8 mouse cellular contexts compared by ENCODE assay signal in genomic region chr11:62649803-62650202, GRCm38 (mm10). TPM values are rescaled to one million over a fixed set of nuclear protein-coding genes. Genes with fewer than 3 reads are reported as not detected.
A peak's percentile ranks its signal among the peaks of the same experiment; 100 is the strongest.
DNase-seq lines count a peak whose midpoint lies in the region; ATAC-seq and TF ChIP-seq lines count a peak whose summit lies in the region.
"Not testable (repeated sequence)": the region's sequence is repeated elsewhere in the genome, so short reads cannot be mapped to it uniquely, and the experiment has no call there.

No protein-coding gene starts in this region.

- in situ Hi-C loops in CH12.LX (cut with MboI; ENCODE audit: low pct_ligation_motif_present, low pct_unique_long_range_greater_than_20kb, low sequenced_read_pairs): loop anchor here (5.0 kb wide), 1 partner anchor 38 kb away; no protein-coding TSS in a partner anchor

- not testable (repeated sequence) for TF ChIP-seq CTCF in CH12.LX (conservative IDR thresholded peaks at IDR 0.05 in 1 of 2, IDR thresholded peaks at IDR 0.05 in 1 of 2; ENCODE audit: low read depth in 2 of 2, low read length in 2 of 2)

- peak overlapping the region in 2 of 3 experiments; percentile 71 to 74 for H3K4me3 ChIP-seq in CH12.LX (replicated peaks in 1 of 3; ENCODE audit: low read depth in 2 of 3, low read length in 2 of 3, poor library complexity in 1 of 3)
- peak overlapping the region; percentile 86; the same call in 1 of the 2 replicates for H3K4me3 ChIP-seq in forebrain, embryonic 10.5 days
- H3K4me3 ChIP-seq in heart, embryonic 13.5 days: peak overlapping the region; percentile 89
- H3K4me3 ChIP-seq in hindbrain, embryonic 15.5 days; limb, embryonic 15.5 days; lung, embryonic 15.5 days; neural tube, embryonic 12.5 days: not testable (repeated sequence)
- peak overlapping the region; percentile 83; the same call in 1 of the 2 replicates for H3K4me3 ChIP-seq in kidney, embryonic 15.5 days (replicated peaks)

- TF ChIP-seq RAD21 in CH12.LX (IDR thresholded peaks at IDR 0.05; ENCODE audit: low read depth, low read length): not testable (repeated sequence)

- not testable (repeated sequence) for ATAC-seq in heart, embryonic 13.5 days (ENCODE audit: extremely low read depth, insufficient number of reproducible peaks, low FRiP score, low TSS enrichment); hindbrain, embryonic 15.5 days (ENCODE audit: low FRiP score, low read depth); kidney, embryonic 15.5 days (replicated peaks; ENCODE audit: low FRiP score); limb, embryonic 15.5 days (ENCODE audit: insufficient number of reproducible peaks, low FRiP score, low TSS enrichment, low read depth); lung, embryonic 15.5 days (ENCODE audit: borderline replicate concordance, extremely low read depth, low FRiP score, low TSS enrichment); neural tube, embryonic 12.5 days (ENCODE audit: low FRiP score, low read depth)

- DNase-seq in CH12.LX (ENCODE audit: extremely low read depth); forebrain, embryonic 10.5 days (ENCODE audit: extremely low spot score, low spot score): not testable (repeated sequence)

- H3K9ac ChIP-seq in CH12.LX (ENCODE audit: insufficient read depth, low read depth); hindbrain, embryonic 15.5 days; kidney, embryonic 15.5 days; limb, embryonic 15.5 days; neural tube, embryonic 12.5 days: not testable (repeated sequence)
- peak overlapping the region; percentile 94 for H3K9ac ChIP-seq in heart, embryonic 13.5 days
- peak overlapping the region; percentile 66; the same call in 1 of the 2 replicates for H3K9ac ChIP-seq in lung, embryonic 15.5 days

- H3K79me2 ChIP-seq in CH12.LX (replicated peaks; ENCODE audit: control insufficient read depth, extremely low read depth, insufficient read depth, poor library complexity, severe bottlenecking): peaks cover 22% of the 10 kb centered on the region

- H3K36me3 ChIP-seq in CH12.LX (replicated peaks in 1 of 2; ENCODE audit: control insufficient read depth in 1 of 2, insufficient read depth in 1 of 2, low read length in 1 of 2): peaks cover 24 to 43% of the 10 kb centered on the region in 2 experiments
- peaks cover 44% of the 10 kb centered on the region for H3K36me3 ChIP-seq in forebrain, embryonic 10.5 days (replicated peaks)
- H3K36me3 ChIP-seq in heart, embryonic 13.5 days: peaks cover 29% of the 10 kb centered on the region
- not testable (repeated sequence) for H3K36me3 ChIP-seq in hindbrain, embryonic 15.5 days; limb, embryonic 15.5 days; lung, embryonic 15.5 days; neural tube, embryonic 12.5 days
- H3K36me3 ChIP-seq in kidney, embryonic 15.5 days: peaks cover 28% of the 10 kb centered on the region

- not testable (repeated sequence) for TF ChIP-seq EP300 in CH12.LX (IDR thresholded peaks at IDR 0.05; ENCODE audit: low read length)

- WGBS in forebrain, embryonic 10.5 days: 87% methylated on average over 4 of the region's 4 CpGs
- WGBS in heart, embryonic 13.5 days: 82% methylated on average over 4 of the region's 4 CpGs
- 84% methylated on average over 4 of the region's 4 CpGs for WGBS in hindbrain, embryonic 15.5 days
- WGBS in kidney, embryonic 15.5 days: 81% methylated on average over 4 of the region's 4 CpGs
- 74% methylated on average over 4 of the region's 4 CpGs for WGBS in limb, embryonic 15.5 days
- 71% methylated on average over 4 of the region's 4 CpGs for WGBS in lung, embryonic 15.5 days
- WGBS in neural tube, embryonic 12.5 days: 90% methylated on average over 4 of the region's 4 CpGs

- dilution Hi-C loops in CH12.LX (cut with MboI; ENCODE audit: extremely low pct_ligation_motif_present, extremely low pct_unique_long_range_greater_than_20kb, low sequenced_read_pairs): not testable (repeated sequence)

- peak overlapping the region; percentile 48; the same call in 1 of the 2 replicates for H3K4me2 ChIP-seq in CH12.LX (ENCODE audit: insufficient read depth, low read depth, poor library complexity, severe bottlenecking)
- H3K4me2 ChIP-seq in heart, embryonic 13.5 days: peak overlapping the region; percentile 91
- H3K4me2 ChIP-seq in hindbrain, embryonic 15.5 days: 0 out of 2 replicates have a peak overlapping the region, but pooled peaks have one; percentile 93
- H3K4me2 ChIP-seq in kidney, embryonic 15.5 days: peak overlapping the region; percentile 94
- peak overlapping the region; percentile 90; the same call in 1 of the 2 replicates for H3K4me2 ChIP-seq in limb, embryonic 15.5 days
- peak overlapping the region; percentile 89 for H3K4me2 ChIP-seq in lung, embryonic 15.5 days
- H3K4me2 ChIP-seq in neural tube, embryonic 12.5 days (replicated peaks): peak overlapping the region; percentile 96

- H3K27me3 ChIP-seq in CH12.LX (replicated peaks); forebrain, embryonic 10.5 days (ENCODE audit: poor library complexity, severe bottlenecking); heart, embryonic 13.5 days (replicated peaks); hindbrain, embryonic 15.5 days; kidney, embryonic 15.5 days; limb, embryonic 15.5 days; lung, embryonic 15.5 days; neural tube, embryonic 12.5 days (replicated peaks): not testable (repeated sequence)

- not testable (repeated sequence) for TF ChIP-seq POLR2A in CH12.LX (IDR thresholded peaks at IDR 0.05; ENCODE audit: low read depth, low read length)

- H3K4me1 ChIP-seq in CH12.LX (ENCODE audit: control insufficient read depth in 1 of 2, insufficient read depth in 2 of 2): peaks cover 25 to 76% of the 10 kb centered on the region in 2 experiments
- H3K4me1 ChIP-seq in forebrain, embryonic 10.5 days: peaks cover 54% of the 10 kb centered on the region
- H3K4me1 ChIP-seq in heart, embryonic 13.5 days: peaks cover 59% of the 10 kb centered on the region
- peaks cover 41% of the 10 kb centered on the region for H3K4me1 ChIP-seq in hindbrain, embryonic 15.5 days (replicated peaks)
- H3K4me1 ChIP-seq in kidney, embryonic 15.5 days: peaks cover 55% of the 10 kb centered on the region
- H3K4me1 ChIP-seq in limb, embryonic 15.5 days: peaks cover 42% of the 10 kb centered on the region
- H3K4me1 ChIP-seq in lung, embryonic 15.5 days: peaks cover 45% of the 10 kb centered on the region
- H3K4me1 ChIP-seq in neural tube, embryonic 12.5 days: peaks cover 38% of the 10 kb centered on the region

- not testable (repeated sequence) for H3K9me3 ChIP-seq in CH12.LX (replicated peaks; ENCODE audit: low read length); forebrain, embryonic 10.5 days; heart, embryonic 13.5 days; hindbrain, embryonic 15.5 days; kidney, embryonic 15.5 days (replicated peaks); limb, embryonic 15.5 days; lung, embryonic 15.5 days; neural tube, embryonic 12.5 days

- not testable (repeated sequence) for H3K27ac ChIP-seq in CH12.LX (ENCODE audit: insufficient read depth, low read depth); hindbrain, embryonic 15.5 days (replicated peaks); limb, embryonic 15.5 days; lung, embryonic 15.5 days; neural tube, embryonic 12.5 days
- peak overlapping the region; percentile 94; the same call in 1 of the 2 replicates for H3K27ac ChIP-seq in forebrain, embryonic 10.5 days
- H3K27ac ChIP-seq in heart, embryonic 13.5 days (replicated peaks): peak overlapping the region; percentile 94; the same call in 1 of the 2 replicates
- H3K27ac ChIP-seq in kidney, embryonic 15.5 days: 0 out of 2 replicates have a peak overlapping the region, but pooled peaks have one; percentile 93

RNA-seq across cellular contexts. Expression of gene Mmgt2, which starts 1.3 kb away (rescaled TPM):
- 47.9 and 60.7 TPM in 2 replicates for total RNA-seq in CH12.LX (2012; rRNA removed)
- 41.2 and 49.2 TPM in 2 replicates for total RNA-seq in CH12.LX (2014; rRNA removed)
- polyA plus RNA-seq in CH12.LX (2012; ENCODE audit: insufficient read length, low read depth): 61.4 and 65.9 TPM in 2 replicates
- polyA plus RNA-seq in forebrain, embryonic 10.5 days (2016; fragmentation: Nextera tagmentation; extraction: Ambion mirVana): 38.6 and 39.0 TPM in 2 replicates
- 42.8 and 53.9 TPM in 2 replicates for polyA plus RNA-seq in heart, embryonic 13.5 days (2015; fragmentation: Nextera tagmentation; extraction: Ambion mirVana)
- polyA plus RNA-seq in hindbrain, embryonic 15.5 days (2015; fragmentation: Nextera tagmentation; extraction: Ambion mirVana): 23.7 and 26.4 TPM in 2 replicates
- polyA plus RNA-seq in kidney, embryonic 15.5 days (2015; fragmentation: Nextera tagmentation; extraction: Ambion mirVana): 67.3 and 70.4 TPM in 2 replicates
- 57.0 and 61.9 TPM in 2 replicates for polyA plus RNA-seq in limb, embryonic 15.5 days (2015; fragmentation: Nextera tagmentation; extraction: Ambion mirVana)
- polyA plus RNA-seq in lung, embryonic 15.5 days (2015; fragmentation: Nextera tagmentation; extraction: Ambion mirVana): 40.9 and 42.1 TPM in 2 replicates
- 30.8 and 34.7 TPM in 2 replicates for polyA plus RNA-seq in neural tube, embryonic 12.5 days (2016; fragmentation: Nextera tagmentation; extraction: Ambion mirVana)

RNA-seq across cellular contexts. Expression of gene Lrrc75a, which starts 1.5 kb away (rescaled TPM):
- total RNA-seq in CH12.LX (2012; rRNA removed) (2.9 and 12.6 TPM in 2 replicates), CH12.LX (2014; rRNA removed) (1.3 and 1.6 TPM in 2 replicates)
- polyA plus RNA-seq in CH12.LX (2012; ENCODE audit: insufficient read length, low read depth): 1.8 and 2.7 TPM in 2 replicates
- polyA plus RNA-seq in forebrain, embryonic 10.5 days (2016; fragmentation: Nextera tagmentation; extraction: Ambion mirVana): 9.1 and 10.0 TPM in 2 replicates
- polyA plus RNA-seq in heart, embryonic 13.5 days (2015; fragmentation: Nextera tagmentation; extraction: Ambion mirVana): 14.3 and 17.0 TPM in 2 replicates
- 12.4 and 12.9 TPM in 2 replicates for polyA plus RNA-seq in hindbrain, embryonic 15.5 days (2015; fragmentation: Nextera tagmentation; extraction: Ambion mirVana)
- 14.3 and 15.7 TPM in 2 replicates for polyA plus RNA-seq in kidney, embryonic 15.5 days (2015; fragmentation: Nextera tagmentation; extraction: Ambion mirVana)
- polyA plus RNA-seq in limb, embryonic 15.5 days (2015; fragmentation: Nextera tagmentation; extraction: Ambion mirVana): 13.1 and 14.5 TPM in 2 replicates
- polyA plus RNA-seq in lung, embryonic 15.5 days (2015; fragmentation: Nextera tagmentation; extraction: Ambion mirVana): 12.6 and 13.0 TPM in 2 replicates
- polyA plus RNA-seq in neural tube, embryonic 12.5 days (2016; fragmentation: Nextera tagmentation; extraction: Ambion mirVana): 14.2 and 15.9 TPM in 2 replicates
